Mouse (Mus musculus): Measurements from ENCODE around the gene Tmem119.

- TF ChIP-seq CTCF (IDR thresholded peaks at IDR 0.05; ENCODE audit: control insufficient read depth, insufficient read depth, low read length) = no peak
- TF ChIP-seq POLR2A (IDR thresholded peaks at IDR 0.05; ENCODE audit: borderline replicate concordance, control insufficient read depth, low read depth, low read length) = no peak
Observed at GRCm38 (mm10) chr5:113780082-113780752, 20.1 kb downstream of the Tmem119 start.
